Mouse (Mus musculus) layer of hippocampus, postnatal 14 days (tissue): ENCODE measurements around the gene Dot1l. TPM values are rescaled to one million over a fixed set of nuclear protein-coding genes. Genes with fewer than 3 reads are reported as not detected.
A peak's percentile ranks its signal among the peaks of the same experiment; 100 is the strongest.

Experiments
- DNase-seq, 2 experiments: peaks; one replicate each; pipeline ENCODE4 v3.0.0; 2021 to 2022; ENCODE audit warnings: low spot score in 2 of 2, mixed read lengths in 1 of 2
- total RNA-seq, 2 experiments: library from RNA; stranded (reverse); gene quantifications; 2 replicates each; pipeline ENCODE4 v1.2.3; 2021

Dot1l gene
- total RNA-seq, 2 experiments from 2014 or later = 60.6 to 62.2 TPM

DNA sequence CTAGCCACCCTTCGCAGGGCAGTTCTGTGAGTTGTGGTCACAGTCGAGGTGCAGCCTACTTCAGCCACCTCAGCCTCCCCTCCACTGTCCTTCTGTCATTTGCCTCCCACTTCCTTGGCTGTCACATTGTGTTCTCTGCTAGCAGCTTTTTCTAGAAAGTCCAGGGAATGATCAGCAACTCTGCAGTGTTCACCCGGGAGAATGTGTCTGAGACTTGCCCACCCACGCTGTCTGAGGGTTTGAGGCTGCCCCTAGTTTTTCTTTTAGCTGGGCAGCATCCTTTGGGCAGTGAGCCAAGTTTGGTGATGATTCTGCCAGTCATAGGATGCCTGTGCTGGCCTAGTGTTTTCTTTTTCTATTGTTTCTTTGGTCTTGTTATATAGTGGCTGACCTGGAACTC, 2.0 kb downstream of the Dot1l start:
- DNase-seq = no peak

DNA sequence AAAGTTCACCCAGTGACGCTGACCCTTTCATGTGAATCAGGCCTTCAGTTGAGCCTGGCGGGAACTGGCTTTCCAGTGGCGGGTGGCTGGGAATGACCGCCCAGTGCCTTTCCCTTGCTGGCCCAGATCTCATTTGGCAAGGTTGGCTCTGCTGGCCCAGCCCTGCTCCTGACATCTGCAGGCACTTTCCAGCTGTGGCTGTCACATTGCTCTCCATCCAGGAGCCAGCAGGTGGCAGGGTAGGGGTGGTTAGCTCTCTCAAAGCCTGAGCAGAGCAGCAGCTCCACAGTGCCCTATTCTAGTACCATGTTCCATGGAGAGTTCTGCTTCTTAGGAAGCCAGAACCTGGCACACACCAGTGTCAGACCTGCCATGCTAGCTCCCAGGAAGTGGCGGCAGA, 2.7 kb downstream of the Dot1l start:
- peak; percentile 40 to 57 for DNase-seq

DNA sequence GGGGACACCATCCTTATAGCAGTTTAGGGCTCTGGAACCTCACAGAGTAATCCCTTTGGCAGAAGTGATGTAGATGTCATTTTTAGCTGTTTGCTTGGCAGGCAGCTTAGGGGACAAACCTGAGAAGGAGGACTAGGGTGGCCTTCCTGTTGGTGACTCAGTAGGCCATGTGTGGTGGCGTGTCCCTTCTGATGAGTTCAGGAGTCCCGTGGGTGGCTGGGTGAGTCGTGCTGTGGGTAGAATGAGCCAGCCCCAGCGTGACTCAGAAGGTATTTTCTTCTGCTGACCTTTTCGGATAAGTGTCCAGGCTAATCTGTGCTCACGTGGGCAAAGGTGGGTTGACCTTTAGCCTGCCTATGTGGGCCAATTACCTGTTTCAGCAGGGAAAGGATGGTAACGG, 3.6 kb downstream of the Dot1l start:
- no peak for DNase-seq

GRCm38 (mm10) chr10:80760596-80761524, 5.9 kb downstream of the Dot1l start:
- DNase-seq = no peak

DNA sequence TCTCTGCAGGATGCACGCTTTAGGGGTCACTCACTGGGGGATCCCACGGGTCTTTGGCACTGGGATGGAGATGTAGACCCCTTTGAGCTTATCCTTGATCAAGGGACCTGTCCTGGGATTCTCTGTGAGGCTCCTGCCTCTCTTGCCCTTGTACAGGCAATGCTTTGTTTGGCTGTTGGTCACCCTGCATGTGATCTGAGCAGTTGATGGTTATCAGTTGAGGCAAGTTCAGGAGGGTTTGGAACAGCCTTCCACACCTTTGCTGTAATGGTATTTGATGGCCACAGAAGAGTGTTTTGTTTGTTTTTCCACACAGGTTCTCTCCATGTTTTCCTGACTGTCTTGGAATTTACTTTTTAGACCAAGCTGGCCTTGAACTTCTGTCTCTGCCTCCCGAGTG, 6.8 kb downstream of the Dot1l start:
- no peak for DNase-seq

GRCm38 (mm10) chr10:80763502-80763901, 8.5 kb downstream of the Dot1l start:
- no peak for DNase-seq

DNA sequence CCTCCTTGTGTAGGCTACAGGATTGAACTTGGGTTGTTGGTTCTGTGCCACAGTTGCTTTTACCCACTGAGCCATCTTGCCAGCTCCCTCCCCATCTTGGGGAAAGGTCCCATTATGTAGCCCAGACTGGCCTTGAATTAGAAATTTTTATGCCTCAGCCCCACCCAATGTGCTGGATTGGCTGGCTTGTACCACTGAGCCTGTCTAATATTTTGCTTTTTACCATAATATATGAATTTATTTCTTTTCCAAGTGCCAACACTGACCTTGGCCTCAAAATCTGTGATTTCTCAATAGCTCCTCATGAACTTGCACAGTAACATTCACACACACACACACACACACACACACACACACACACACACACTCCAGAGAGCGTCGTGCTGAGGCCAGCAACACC, 10.7 kb downstream of the Dot1l start:
- DNase-seq = no peak

DNA sequence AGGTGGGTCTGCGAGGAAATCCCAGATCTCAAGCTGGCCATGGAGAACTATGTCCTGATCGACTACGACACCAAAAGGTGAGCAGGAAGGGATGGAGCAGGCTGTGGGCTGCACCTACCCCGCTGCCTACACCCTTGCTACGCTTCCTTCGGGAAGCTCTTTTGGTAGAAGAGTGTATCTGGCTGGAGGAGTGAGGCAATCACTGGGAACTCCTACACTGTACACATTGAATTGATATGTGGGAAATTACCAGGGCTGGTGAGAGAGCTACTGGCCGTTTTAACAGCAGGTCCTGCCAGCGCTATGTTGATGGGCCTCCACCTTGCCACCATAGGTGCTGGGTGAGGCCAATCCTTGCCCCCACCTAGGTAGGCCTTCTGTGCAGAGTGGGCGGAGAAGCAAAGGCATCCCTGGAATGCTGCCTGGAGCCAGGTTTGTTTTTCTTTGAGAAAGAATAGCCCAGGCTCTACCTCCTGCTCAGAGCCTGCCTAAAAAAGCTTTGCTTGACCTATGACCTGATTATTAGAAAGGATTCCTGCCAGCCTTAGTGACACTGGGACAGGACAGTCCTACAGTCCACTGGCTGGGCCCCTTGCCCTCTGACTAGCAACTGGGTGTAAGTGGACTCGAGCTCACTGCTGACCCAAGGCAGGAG, 11.3 kb downstream of the Dot1l start:
- DNase-seq = no peak

- no peak for DNase-seq
These were observed 13.4 kb downstream of the Dot1l start for GRCm38 (mm10) chr10:80768365-80768764.

DNA sequence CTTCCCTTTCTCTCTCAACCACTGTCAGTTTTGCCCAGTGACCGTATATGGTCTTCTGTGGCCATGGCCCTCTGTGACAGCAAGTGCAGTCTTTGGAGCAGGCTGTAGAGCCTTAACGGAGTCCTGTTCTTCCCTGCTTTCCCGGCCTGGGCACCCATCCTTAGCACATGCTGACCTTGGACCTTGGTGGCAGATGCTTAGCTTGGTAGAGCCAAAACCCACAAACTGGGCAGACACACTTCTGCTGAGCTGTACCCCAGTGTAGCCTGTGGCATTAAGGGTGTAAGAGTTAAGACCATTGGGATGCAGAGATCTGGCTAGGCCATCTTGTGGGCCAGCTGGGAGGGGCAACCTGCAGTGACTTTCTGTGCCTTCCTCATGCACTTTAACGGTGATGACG, 18.8 kb downstream of the Dot1l start:
- DNase-seq = no peak

DNA sequence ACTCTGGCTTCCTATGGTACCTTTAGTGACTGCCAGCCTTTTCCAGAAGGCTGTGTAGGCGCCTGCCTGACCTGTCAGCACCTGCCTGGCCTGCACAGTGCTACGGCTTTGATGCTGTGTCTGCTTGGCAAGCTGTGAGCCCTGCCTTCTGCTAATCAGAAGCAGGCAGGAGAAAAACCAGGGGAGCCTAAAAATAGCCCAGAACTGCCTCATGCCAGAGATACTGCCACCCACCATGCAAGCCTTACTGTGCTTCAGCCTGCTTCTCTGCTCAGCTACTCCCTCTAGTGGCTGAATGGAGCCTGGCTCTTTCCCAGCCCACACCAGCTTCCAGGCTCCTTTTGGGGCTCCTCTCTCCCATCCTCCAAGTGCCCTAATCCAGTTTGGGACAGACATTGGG, 19.5 kb downstream of the Dot1l start:
- peak; percentile 86 to 93 for DNase-seq

GRCm38 (mm10) chr10:80774981-80775380, 20.0 kb downstream of the Dot1l start:
- DNase-seq = no peak

GRCm38 (mm10) chr10:80775731-80776130, 20.7 kb downstream of the Dot1l start:
- DNase-seq = no peak

DNA sequence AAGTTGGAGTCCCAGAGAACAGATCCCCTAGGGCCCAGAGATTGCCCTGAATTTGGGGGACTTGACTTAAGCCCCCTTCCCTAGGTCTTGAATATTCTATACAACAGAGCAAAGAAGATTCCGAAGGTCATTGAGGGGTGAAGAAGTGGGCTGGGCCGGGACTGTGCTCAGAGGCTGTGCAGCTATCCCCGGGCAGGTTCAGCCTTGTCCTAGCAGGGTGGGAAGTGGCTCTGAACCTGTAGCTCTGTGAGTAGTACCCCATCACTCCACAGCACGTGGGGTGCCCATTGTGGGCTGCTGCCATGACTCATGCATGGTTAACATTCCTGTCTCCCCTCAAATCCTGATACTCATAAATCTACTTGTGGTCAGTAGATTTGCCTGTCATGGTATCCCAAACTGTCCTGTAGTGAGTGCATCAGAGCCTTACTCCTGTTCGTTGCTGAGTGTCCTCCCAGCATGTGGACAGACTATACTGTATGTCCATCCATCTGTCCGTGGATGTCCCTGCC, 21.4 kb downstream of the Dot1l start:
- no peak for DNase-seq

DNA sequence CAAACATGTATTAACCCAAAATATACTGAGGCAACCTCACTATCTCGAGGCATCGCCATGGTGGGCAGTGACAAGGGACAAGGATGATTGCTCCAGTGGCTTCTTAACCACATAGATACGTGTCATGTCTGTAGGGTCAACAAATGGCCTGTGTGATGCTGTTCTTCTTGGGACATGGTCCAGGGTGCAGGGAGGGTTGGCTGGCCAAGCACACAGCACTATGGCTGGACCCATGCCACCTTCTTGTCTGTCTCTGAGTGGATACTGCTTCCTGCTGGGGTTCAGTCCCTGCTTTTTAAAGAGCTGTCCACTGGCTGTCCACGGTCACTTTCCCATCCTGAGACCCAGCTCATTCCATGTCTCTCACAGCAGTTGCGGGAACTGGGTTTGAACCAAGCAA, 22.1 kb downstream of the Dot1l start:
- DNase-seq = no peak

GRCm38 (mm10) chr10:80779565-80779964, 24.6 kb downstream of the Dot1l start:
- DNase-seq = no peak

DNA sequence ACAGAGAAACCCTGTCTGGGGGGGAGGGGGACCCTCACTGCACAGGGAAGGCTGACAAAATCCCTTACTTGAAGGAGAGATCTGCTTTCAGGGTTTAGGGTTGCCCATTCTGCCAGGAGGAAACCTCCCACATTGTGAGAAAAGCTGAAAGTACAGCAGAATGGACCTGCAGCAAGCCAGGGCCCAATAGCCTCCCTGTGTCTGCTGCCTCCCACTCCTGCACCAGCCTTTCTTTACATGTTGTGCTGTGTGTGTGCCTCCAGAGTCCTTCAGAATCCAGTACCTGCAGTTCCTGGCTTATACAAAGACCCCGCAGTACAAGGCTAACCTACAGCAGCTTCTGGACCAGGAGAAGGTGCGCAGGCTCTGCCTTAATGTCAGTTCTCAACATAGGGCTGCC, 29.3 kb downstream of the Dot1l start:
- no peak for DNase-seq

DNA sequence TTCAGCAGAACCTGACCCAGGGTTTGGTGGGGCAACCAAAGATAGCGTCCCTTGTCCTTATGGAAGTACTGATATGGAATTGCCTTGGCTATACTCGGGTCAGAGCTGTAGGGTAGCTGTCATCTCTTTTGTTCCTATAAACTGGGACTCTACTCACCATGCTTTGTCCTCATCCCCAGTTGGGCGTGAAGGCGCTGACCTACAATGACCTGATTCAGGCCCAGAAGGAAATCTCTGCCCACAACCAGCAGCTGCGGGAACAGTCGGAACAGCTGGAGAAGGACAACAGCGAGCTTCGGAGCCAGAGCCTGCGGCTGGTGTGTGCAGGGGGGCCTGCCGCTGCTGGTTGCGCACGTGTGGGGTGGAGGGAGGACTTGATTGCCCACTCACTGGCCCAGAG, 29.9 kb downstream of the Dot1l start:
- DNase-seq = no peak

DNA sequence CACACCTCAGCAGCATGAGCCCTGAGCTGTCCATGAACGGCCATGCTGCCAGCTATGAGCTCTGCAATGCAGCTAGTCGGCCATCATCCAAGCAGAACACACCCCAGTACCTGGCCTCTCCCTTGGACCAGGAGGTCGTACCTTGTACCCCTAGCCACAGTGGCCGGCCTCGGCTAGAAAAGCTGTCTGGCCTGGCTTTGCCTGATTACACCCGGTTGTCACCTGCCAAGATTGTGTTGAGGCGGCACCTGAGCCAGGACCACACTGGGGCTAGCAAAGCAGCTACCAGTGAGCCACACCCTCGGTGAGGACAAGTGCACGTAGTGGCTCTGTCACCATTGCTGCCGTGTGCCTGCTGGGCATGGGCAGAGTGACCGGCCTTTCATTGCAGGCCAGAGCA, 31.0 kb downstream of the Dot1l start:
- DNase-seq = no peak

DNA sequence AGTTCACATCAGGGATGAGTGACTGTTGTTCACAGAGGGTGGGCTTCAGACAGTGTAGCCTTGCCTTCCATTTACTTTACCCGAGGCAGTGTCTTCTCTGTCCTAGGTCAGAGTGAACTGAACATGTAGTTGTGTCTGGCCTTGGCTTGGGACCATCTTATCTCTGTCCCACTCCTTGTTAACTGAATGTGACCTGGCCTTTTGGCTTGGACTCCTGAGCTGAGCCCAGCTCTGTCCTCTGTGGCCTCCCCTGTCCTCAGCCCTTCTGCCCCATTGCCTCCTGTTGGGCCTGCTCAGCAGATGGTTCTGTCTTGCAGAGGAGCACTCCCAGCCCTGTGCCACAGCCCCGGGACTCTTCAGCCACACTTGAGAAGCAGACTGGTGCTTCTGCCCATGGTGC, 32.5 kb downstream of the Dot1l start:
- no peak for DNase-seq

DNA sequence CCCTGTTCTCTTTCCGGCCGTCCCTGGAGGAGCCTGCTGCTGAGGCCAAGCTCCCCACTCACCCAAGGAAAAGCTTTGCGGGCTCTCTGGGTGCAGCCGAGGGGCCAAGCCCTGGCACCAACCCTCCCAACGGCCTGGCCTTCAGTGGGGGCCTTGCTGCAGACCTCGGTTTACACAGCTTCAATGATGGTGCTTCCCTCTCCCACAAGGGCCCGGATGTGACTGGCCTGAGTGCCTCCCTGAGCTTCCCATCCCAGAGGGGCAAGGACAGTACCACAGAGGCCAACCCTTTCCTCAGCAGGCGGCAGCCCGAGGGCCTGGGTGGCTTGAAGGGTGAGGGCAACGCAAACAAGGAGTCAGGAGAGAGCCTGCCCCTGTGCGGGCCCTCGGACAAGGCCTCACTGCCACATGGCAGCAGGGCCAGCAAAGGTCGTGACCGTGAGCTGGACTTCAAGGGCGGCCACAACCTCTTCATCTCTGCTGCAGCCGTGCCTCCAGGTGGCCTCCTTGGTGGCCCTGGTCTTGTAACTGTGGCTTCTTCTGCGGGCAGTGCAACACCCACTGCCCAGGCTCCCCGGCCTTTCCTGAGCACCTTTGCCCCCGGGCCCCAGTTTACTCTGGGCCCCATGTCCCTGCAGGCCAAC, 35.9 kb downstream of the Dot1l start:
- no peak for DNase-seq
